Mouse (Mus musculus) forebrain, embryonic 14.5 days (tissue): ENCODE measurements around the gene Farp1. TPM values are rescaled to one million over a fixed set of nuclear protein-coding genes. Genes with fewer than 3 reads are reported as not detected.
"Not testable (repeated sequence)": the region's sequence is repeated elsewhere in the genome, so short reads cannot be mapped to it uniquely, and the experiment has no call there.

Source experiments
- ATAC-seq: fragments of 200-750 bp; cut with Nextera tagmentation; 2 replicates; pipeline ENCODE4 v1.8.0; 2017; ENCODE audit warnings: mild to moderate bottlenecking, moderate library complexity
- DNase-seq: peaks from one replicate; pipeline ENCODE4 v3.0.0-alpha.2; 2015; ENCODE audit warnings: low spot score
- H3K27ac ChIP-seq: fragments of 300-500 bp; sonication (generic); 2 replicates; pipeline ENCODE4 v1.5.1; 2014; ENCODE audit warnings: low read depth, mild to moderate bottlenecking, control low read depth, low read length, moderate library complexity
- H3K27me3 ChIP-seq: fragments of 300-500 bp; sonication (generic); replicated peaks from 2 replicates; pipeline ENCODE4 v1.6.1; 2014; ENCODE audit warnings: low read length, control low read depth, mixed read lengths; ENCODE audit not compliant: control insufficient read depth, insufficient read depth
- H3K36me3 ChIP-seq: fragments of 300-500 bp; sonication (generic); 2 replicates; pipeline ENCODE4 v1.6.1; 2014; ENCODE audit warnings: low read length, control low read depth; ENCODE audit not compliant: control insufficient read depth, insufficient read depth
- H3K4me1 ChIP-seq: fragments of 300-500 bp; sonication (generic); 2 replicates; pipeline ENCODE4 v1.6.1; 2014; ENCODE audit warnings: antibody characterized with exemption, low read length, control low read depth; ENCODE audit not compliant: control insufficient read depth, insufficient read depth
- H3K4me2 ChIP-seq: fragments of 300-500 bp; sonication (generic); 2 replicates; pipeline ENCODE4 v1.6.1; 2014; ENCODE audit warnings: mild to moderate bottlenecking, control low read depth, low read length
- H3K4me3 ChIP-seq: fragments of 300-500 bp; sonication (generic); 2 replicates; pipeline ENCODE4 v1.5.1; 2014; ENCODE audit warnings: low read depth, low read length, control low read depth
- H3K9ac ChIP-seq: fragments of 300-500 bp; sonication (generic); 2 replicates; pipeline ENCODE4 v1.6.1; 2014; ENCODE audit warnings: mild to moderate bottlenecking, low read length, control low read depth, moderate library complexity
- H3K9me3 ChIP-seq: fragments of 300-500 bp; sonication (generic); replicated peaks from 2 replicates; pipeline ENCODE4 v1.6.1; 2016; ENCODE audit warnings: low read length, control low read depth, mixed read lengths; ENCODE audit not compliant: control insufficient read depth
- WGBS: fragments of 180-500 bp; shearing (Covaris S2); extraction: QIAGEN DNeasy Blood & Tissue Kit; methylation state at CpG from one replicate; pipeline ENCODE4 v1.1.7; 2014; 5-methylcytosine and 5-hydroxymethylcytosine counted together
- polyA plus RNA-seq: library from polyadenylated mRNA; unstranded; fragments of >200 nt; fragmentation: Nextera tagmentation; extraction: Ambion mirVana; gene quantifications from 2 replicates; pipeline ENCODE4 v1.2.1, GENCODE M21; 2014

The Farp1 gene
- polyA plus RNA-seq, 1 experiment from 2014 or later, result 17.4 TPM

GRCm38 (mm10) chr14:121116696-121117095 is 81.7 kb downstream of the Farp1 start:
- Histone ChIP-seq H3K4me1 (no peaks in the 10 kb centered on the region), H3K36me3 (peaks cover 2% of the 10 kb centered on the region), H3K4me3 (no peak overlapping the region), H3K27ac (no peak overlapping the region), H3K9me3 (no peaks in the 10 kb centered on the region), H3K4me2 (no peak overlapping the region), H3K9ac (no peak overlapping the region), H3K27me3 (no peaks in the 10 kb centered on the region)
- WGBS, result 93% methylated on average over 4 of the region's 4 CpGs
- DNase-seq (no peak), ATAC-seq (no peak)

- Histone ChIP-seq H3K9me3 (no peaks in the 10 kb centered on the region), H3K9ac (no peak overlapping the region), H3K27me3 (no peaks in the 10 kb centered on the region), H3K36me3 (peaks cover 2% of the 10 kb centered on the region; the same call in 1 of the 2 replicates), H3K4me3 (no peak overlapping the region), H3K27ac (no peak overlapping the region), H3K4me2 (no peak overlapping the region), H3K4me1 (no peaks in the 10 kb centered on the region)
- no peak for DNase-seq
- 79% methylated on average over 7 of the region's 7 CpGs for WGBS
- no peak for ATAC-seq
These were observed 83.9 kb downstream of the Farp1 start for GRCm38 (mm10) chr14:121118860-121119259.

GRCm38 (mm10) chr14:121121664-121122063 is 86.7 kb downstream of the Farp1 start:
- H3K9ac ChIP-seq, result no peak overlapping the region
- no peaks in the 10 kb centered on the region for H3K4me1 ChIP-seq
- no peaks in the 10 kb centered on the region for H3K9me3 ChIP-seq
- H3K27ac ChIP-seq, result no peak overlapping the region
- H3K4me2 ChIP-seq, result no peak overlapping the region
- no peak for ATAC-seq
- H3K36me3 ChIP-seq, result peaks cover 2% of the 10 kb centered on the region; the same call in 1 of the 2 replicates
- WGBS, result 87% methylated on average over 3 of the region's 3 CpGs
- H3K27me3 ChIP-seq, result no peaks in the 10 kb centered on the region
- no peak for DNase-seq
- H3K4me3 ChIP-seq, result no peak overlapping the region

GRCm38 (mm10) chr14:121122852-121123251 is 87.9 kb downstream of the Farp1 start:
- ATAC-seq (no peak), DNase-seq (no peak)
- H3K9ac ChIP-seq, result no peak overlapping the region
- no peak overlapping the region for H3K4me3 ChIP-seq
- peaks cover 2% of the 10 kb centered on the region; the same call in 1 of the 2 replicates for H3K36me3 ChIP-seq
- no peak overlapping the region for H3K27ac ChIP-seq
- H3K27me3 ChIP-seq, result no peaks in the 10 kb centered on the region
- H3K9me3 ChIP-seq, result no peaks in the 10 kb centered on the region
- no peaks in the 10 kb centered on the region for H3K4me1 ChIP-seq
- WGBS, result 11% methylated on average over 2 of the region's 2 CpGs
- no peak overlapping the region for H3K4me2 ChIP-seq

- Histone ChIP-seq H3K9me3 (no peaks in the 10 kb centered on the region), H3K9ac (no peak overlapping the region), H3K36me3 (no peaks in the 10 kb centered on the region), H3K4me2 (no peak overlapping the region), H3K27me3 (no peaks in the 10 kb centered on the region), H3K27ac (no peak overlapping the region), H3K4me1 (peaks cover 7% of the 10 kb centered on the region), H3K4me3 (no peak overlapping the region)
- ATAC-seq (no peak), DNase-seq (no peak)
- WGBS, result 95% methylated on average over 8 of the region's 8 CpGs
These were observed 89.5 kb downstream of the Farp1 start for GRCm38 (mm10) chr14:121124409-121125010.

GRCm38 (mm10) chr14:121125651-121126050 is 90.7 kb downstream of the Farp1 start:
- Histone ChIP-seq H3K9me3 (no peaks in the 10 kb centered on the region), H3K27me3 (no peaks in the 10 kb centered on the region), H3K27ac (no peak overlapping the region), H3K4me1 (peaks cover 7% of the 10 kb centered on the region), H3K9ac (no peak overlapping the region), H3K4me2 (no peak overlapping the region), H3K36me3 (no peaks in the 10 kb centered on the region), H3K4me3 (no peak overlapping the region)
- DNase-seq, result no peak
- 86% methylated on average over 3 of the region's 3 CpGs for WGBS
- no peak for ATAC-seq

GRCm38 (mm10) chr14:121126291-121126690 is 91.3 kb downstream of the Farp1 start:
- Histone ChIP-seq H3K27ac (no peak overlapping the region), H3K9me3 (no peaks in the 10 kb centered on the region), H3K27me3 (no peaks in the 10 kb centered on the region), H3K9ac (no peak overlapping the region), H3K36me3 (no peaks in the 10 kb centered on the region), H3K4me1 (peaks cover 7% of the 10 kb centered on the region), H3K4me2 (no peak overlapping the region), H3K4me3 (no peak overlapping the region)
- no peak for DNase-seq
- ATAC-seq, result no peak
- 73% methylated on average over 4 of the region's 4 CpGs for WGBS

GRCm38 (mm10) chr14:121128858-121129800 is 94.1 kb downstream of the Farp1 start:
- H3K4me1 ChIP-seq, result peaks cover 7% of the 10 kb centered on the region
- H3K9ac ChIP-seq, result no peak overlapping the region
- no peak overlapping the region for H3K4me3 ChIP-seq
- 26% methylated on average over 20 of the region's 20 CpGs for WGBS
- no peaks in the 10 kb centered on the region for H3K9me3 ChIP-seq
- ATAC-seq (no peak), DNase-seq (no peak)
- no peaks in the 10 kb centered on the region for H3K36me3 ChIP-seq
- H3K27me3 ChIP-seq, result no peaks in the 10 kb centered on the region
- no peak overlapping the region for H3K4me2 ChIP-seq
- no peak overlapping the region for H3K27ac ChIP-seq

- not testable (repeated sequence) for H3K27ac ChIP-seq, H3K4me1 ChIP-seq, H3K27me3 ChIP-seq, H3K4me3 ChIP-seq, H3K9ac ChIP-seq, DNase-seq, H3K4me2 ChIP-seq, H3K36me3 ChIP-seq, ATAC-seq, H3K9me3 ChIP-seq
- 75% methylated on average over 1 of the region's 1 CpGs for WGBS
These were observed 95.4 kb downstream of the Farp1 start for GRCm38 (mm10) chr14:121130351-121130750.
